Mouse (Mus musculus): ENCODE data around the gene Slc15a1. TPM values are rescaled to one million over a fixed set of nuclear protein-coding genes. Genes with fewer than 3 reads are reported as not detected.

Slc15a1 gene
- total and polyA plus RNA-seq, 2 experiments = not detected

- WGBS = 100% methylated on average over 2 of the region's 2 CpGs
- Histone ChIP-seq H3K79me2 (ENCODE audit: control insufficient read depth, insufficient read depth, low read length) (no peaks in the 10 kb centered on the region), H3K36me3 (ENCODE audit: control insufficient read depth, insufficient read depth, low read length) (no peaks in the 10 kb centered on the region), H3K4me1 (ENCODE audit: control insufficient read depth, insufficient read depth, low read length) (peaks cover 2% of the 10 kb centered on the region; the same call in 1 of the 2 replicates), H3K27ac (replicated peaks; ENCODE audit: insufficient read depth, low read depth, low read length) (no peak overlapping the region), H3K9ac (ENCODE audit: low read depth, low read length) (no peak overlapping the region), H3K27me3 (ENCODE audit: control insufficient read depth, insufficient read depth, low read length) (no peaks in the 10 kb centered on the region), H3K4me3 (ENCODE audit: insufficient read depth, low read depth, low read length) (no peak overlapping the region)
- no peak for TF ChIP-seq CTCF (IDR thresholded peaks at IDR 0.05; ENCODE audit: low read depth, low read length)
- TF ChIP-seq POLR2A (IDR thresholded peaks at IDR 0.05; ENCODE audit: extremely low read depth, insufficient read depth, low read length) = no peak
- peak; percentile 36 for DNase-seq (ENCODE audit: extremely low read depth, low read depth, low spot score)
Observed at GRCm38 (mm10) chr14:121464318-121464717, 40.7 kb downstream of the Slc15a1 start.

GRCm38 (mm10) chr14:121462756-121463155, 42.3 kb downstream of the Slc15a1 start:
- Histone ChIP-seq H3K27me3 (ENCODE audit: control insufficient read depth, insufficient read depth, low read length) (no peaks in the 10 kb centered on the region), H3K4me3 (ENCODE audit: insufficient read depth, low read depth, low read length) (no peak overlapping the region), H3K36me3 (ENCODE audit: control insufficient read depth, insufficient read depth, low read length) (no peaks in the 10 kb centered on the region), H3K79me2 (ENCODE audit: control insufficient read depth, insufficient read depth, low read length) (no peaks in the 10 kb centered on the region), H3K9ac (ENCODE audit: low read depth, low read length) (no peak overlapping the region), H3K4me1 (ENCODE audit: control insufficient read depth, insufficient read depth, low read length) (peaks cover 2% of the 10 kb centered on the region; the same call in 1 of the 2 replicates), H3K27ac (replicated peaks; ENCODE audit: insufficient read depth, low read depth, low read length) (no peak overlapping the region)
- no peak for TF ChIP-seq POLR2A (IDR thresholded peaks at IDR 0.05; ENCODE audit: extremely low read depth, insufficient read depth, low read length)
- TF ChIP-seq CTCF (IDR thresholded peaks at IDR 0.05; ENCODE audit: low read depth, low read length) = no peak
- 90% methylated on average over 5 of the region's 5 CpGs for WGBS
- DNase-seq (ENCODE audit: extremely low read depth, low read depth, low spot score) = no peak

GRCm38 (mm10) chr14:121460966-121461365, 44.1 kb downstream of the Slc15a1 start:
- Histone ChIP-seq H3K36me3 (ENCODE audit: control insufficient read depth, insufficient read depth, low read length) (no peaks in the 10 kb centered on the region), H3K4me3 (ENCODE audit: insufficient read depth, low read depth, low read length) (no peak overlapping the region), H3K27me3 (ENCODE audit: control insufficient read depth, insufficient read depth, low read length) (no peaks in the 10 kb centered on the region), H3K79me2 (ENCODE audit: control insufficient read depth, insufficient read depth, low read length) (no peaks in the 10 kb centered on the region), H3K27ac (replicated peaks; ENCODE audit: insufficient read depth, low read depth, low read length) (no peak overlapping the region), H3K9ac (ENCODE audit: low read depth, low read length) (no peak overlapping the region), H3K4me1 (ENCODE audit: control insufficient read depth, insufficient read depth, low read length) (peaks cover 2% of the 10 kb centered on the region; the same call in 1 of the 2 replicates)
- TF ChIP-seq POLR2A (IDR thresholded peaks at IDR 0.05; ENCODE audit: extremely low read depth, insufficient read depth, low read length) = no peak
- no peak for DNase-seq (ENCODE audit: extremely low read depth, low read depth, low spot score)
- 84% methylated on average over 3 of the region's 3 CpGs for WGBS

- H3K27me3 ChIP-seq (ENCODE audit: control insufficient read depth, insufficient read depth, low read length) = no peaks in the 10 kb centered on the region
- no peaks in the 10 kb centered on the region for H3K36me3 ChIP-seq (ENCODE audit: control insufficient read depth, insufficient read depth, low read length)
- H3K4me1 ChIP-seq (ENCODE audit: control insufficient read depth, insufficient read depth, low read length) = peaks cover 2% of the 10 kb centered on the region; the same call in 1 of the 2 replicates
- no peak overlapping the region for H3K4me3 ChIP-seq (ENCODE audit: insufficient read depth, low read depth, low read length)
- no peaks in the 10 kb centered on the region for H3K79me2 ChIP-seq (ENCODE audit: control insufficient read depth, insufficient read depth, low read length)
- 88% methylated on average over 1 of the region's 1 CpGs for WGBS
- no peak overlapping the region for H3K9ac ChIP-seq (ENCODE audit: low read depth, low read length)
- TF ChIP-seq CTCF (IDR thresholded peaks at IDR 0.05; ENCODE audit: low read depth, low read length) = no peak
- no peak for TF ChIP-seq POLR2A (IDR thresholded peaks at IDR 0.05; ENCODE audit: extremely low read depth, insufficient read depth, low read length)
- H3K27ac ChIP-seq (replicated peaks; ENCODE audit: insufficient read depth, low read depth, low read length) = no peak overlapping the region
- no peak for DNase-seq (ENCODE audit: extremely low read depth, low read depth, low spot score)
Observed at GRCm38 (mm10) chr14:121458521-121458920, 46.5 kb downstream of the Slc15a1 start.

- Histone ChIP-seq H3K4me1 (ENCODE audit: control insufficient read depth, insufficient read depth, low read length) (peaks cover 2% of the 10 kb centered on the region; the same call in 1 of the 2 replicates), H3K4me3 (ENCODE audit: insufficient read depth, low read depth, low read length) (no peak overlapping the region), H3K79me2 (ENCODE audit: control insufficient read depth, insufficient read depth, low read length) (no peaks in the 10 kb centered on the region), H3K27me3 (ENCODE audit: control insufficient read depth, insufficient read depth, low read length) (no peaks in the 10 kb centered on the region), H3K36me3 (ENCODE audit: control insufficient read depth, insufficient read depth, low read length) (no peaks in the 10 kb centered on the region), H3K9ac (ENCODE audit: low read depth, low read length) (no peak overlapping the region), H3K27ac (replicated peaks; ENCODE audit: insufficient read depth, low read depth, low read length) (no peak overlapping the region)
- WGBS = 91% methylated on average over 6 of the region's 6 CpGs
- DNase-seq (ENCODE audit: extremely low read depth, low read depth, low spot score) = no peak
- no peak for TF ChIP-seq POLR2A (IDR thresholded peaks at IDR 0.05; ENCODE audit: extremely low read depth, insufficient read depth, low read length)
- no peak for TF ChIP-seq CTCF (IDR thresholded peaks at IDR 0.05; ENCODE audit: low read depth, low read length)
Observed at GRCm38 (mm10) chr14:121457536-121457935, 47.5 kb downstream of the Slc15a1 start.

- WGBS = 60% methylated on average over 11 of the region's 11 CpGs
- peaks cover 2% of the 10 kb centered on the region; the same call in 1 of the 2 replicates for H3K4me1 ChIP-seq (ENCODE audit: control insufficient read depth, insufficient read depth, low read length)
- peak; percentile 68 for DNase-seq (ENCODE audit: extremely low read depth, low read depth, low spot score)
Observed at GRCm38 (mm10) chr14:121456416-121457285, 48.4 kb downstream of the Slc15a1 start.

More at GRCm38 (mm10) chr14:121456416-121457285, 48.4 kb downstream of the Slc15a1 start:
- Histone ChIP-seq H3K79me2 (ENCODE audit: control insufficient read depth, insufficient read depth, low read length) (no peaks in the 10 kb centered on the region), H3K36me3 (ENCODE audit: control insufficient read depth, insufficient read depth, low read length) (no peaks in the 10 kb centered on the region), H3K9ac (ENCODE audit: low read depth, low read length) (no peak overlapping the region), H3K27me3 (ENCODE audit: control insufficient read depth, insufficient read depth, low read length) (no peaks in the 10 kb centered on the region), H3K27ac (replicated peaks; ENCODE audit: insufficient read depth, low read depth, low read length) (no peak overlapping the region), H3K4me3 (ENCODE audit: insufficient read depth, low read depth, low read length) (no peak overlapping the region)
- TF ChIP-seq CTCF (IDR thresholded peaks at IDR 0.05; ENCODE audit: low read depth, low read length) (no peak), POLR2A (IDR thresholded peaks at IDR 0.05; ENCODE audit: extremely low read depth, insufficient read depth, low read length) (no peak)

All from liver, adult 2 months (tissue).